Mouse (Mus musculus) liver, adult 2 months (tissue): ENCODE measurements around the gene Ldhal6b. TPM values are rescaled to one million over a fixed set of nuclear protein-coding genes. Genes with fewer than 3 reads are reported as not detected.

Experiments
- DNase-seq: peaks from one replicate; pipeline ENCODE4 v3.0.0-alpha.2; 2011; ENCODE audit warnings: low read depth, low spot score; ENCODE audit errors: extremely low read depth
- H3K27ac ChIP-seq: fragments of 200-500 bp; replicated peaks from 2 replicates; pipeline ENCODE4 v1.5.1; 2012; ENCODE audit warnings: low read depth, mild to moderate bottlenecking, control low read depth, inconsistent platforms, low read length; ENCODE audit not compliant: insufficient read depth
- H3K27me3 ChIP-seq: fragments of 200-500 bp; 2 replicates; pipeline ENCODE4 v1.6.1; 2012; ENCODE audit warnings: mild to moderate bottlenecking, moderate library complexity, low read length, inconsistent platforms; ENCODE audit not compliant: control insufficient read depth, insufficient read depth
- H3K36me3 ChIP-seq: fragments of 200-500 bp; 2 replicates; pipeline ENCODE4 v1.6.1; 2012; ENCODE audit warnings: low read length, inconsistent platforms; ENCODE audit not compliant: control insufficient read depth, insufficient read depth
- H3K4me1 ChIP-seq: fragments of 200-500 bp; 2 replicates; pipeline ENCODE4 v1.6.1; 2011; ENCODE audit warnings: low read length; ENCODE audit not compliant: control insufficient read depth, insufficient read depth
- H3K4me3 ChIP-seq: fragments of 200-500 bp; 2 replicates; pipeline ENCODE4 v1.5.1; 2011; ENCODE audit warnings: low read depth, mild to moderate bottlenecking, control low read depth, low read length, moderate library complexity; ENCODE audit not compliant: insufficient read depth
- H3K79me2 ChIP-seq: fragments of 200-500 bp; 2 replicates; pipeline ENCODE4 v1.6.1; 2012; ENCODE audit warnings: inconsistent platforms, mild to moderate bottlenecking, low read length, moderate library complexity; ENCODE audit not compliant: control insufficient read depth, insufficient read depth
- H3K9ac ChIP-seq: fragments of 200-500 bp; 2 replicates; pipeline ENCODE4 v1.6.1; 2012; ENCODE audit warnings: low read depth, mild to moderate bottlenecking, control low read depth, inconsistent platforms, low read length
- CTCF ChIP-seq: fragments of 200-500 bp; IDR thresholded peaks from 2 replicates; pipeline ENCODE4 v1.5.1; 2011; ENCODE audit warnings: low read depth, low read length, control low read depth
- POLR2A ChIP-seq: fragments of 200-500 bp; IDR thresholded peaks from 2 replicates; pipeline ENCODE4 v1.6.1; 2011; ENCODE audit warnings: low read length, control low read depth; ENCODE audit not compliant: insufficient read depth; ENCODE audit errors: extremely low read depth
- WGBS: fragments of 180-500 bp; shearing (Covaris S2); methylation state at CpG from one replicate; pipeline ENCODE4 v1.1.7; 2018; 5-methylcytosine and 5-hydroxymethylcytosine counted together
- polyA plus RNA-seq: library from polyadenylated mRNA; depleted of rRNA; stranded (reverse); fragments of >200 nt; gene quantifications from 2 replicates; pipeline ENCODE4 v1.2.3, GENCODE M21; 2012
- total RNA-seq: library from RNA; depleted of rRNA; stranded (reverse); fragments of >200 nt; gene quantifications from 2 replicates; pipeline ENCODE4 v1.2.3, GENCODE M21; 2014

Ldhal6b gene
- total and polyA plus RNA-seq, 2 experiments: 0.32 to 0.46 TPM

- Histone ChIP-seq H3K4me3 (no peak overlapping the region), H3K9ac (no peak overlapping the region), H3K36me3 (peaks cover 5% of the 10 kb centered on the region; the same call in 1 of the 2 replicates), H3K27me3 (no peaks in the 10 kb centered on the region), H3K27ac (no peak overlapping the region), H3K4me1 (peaks cover 2% of the 10 kb centered on the region; the same call in 1 of the 2 replicates), H3K79me2 (peaks cover 3% of the 10 kb centered on the region; the same call in 1 of the 2 replicates)
- peak; percentile 87 for DNase-seq
- WGBS: 45% methylated on average over 10 of the region's 10 CpGs
- TF ChIP-seq POLR2A: no peak
- TF ChIP-seq CTCF: peak; percentile 88
These were observed 10.7 kb upstream of the Ldhal6b start for GRCm38 (mm10) chr17:5429090-5429771.

DNA sequence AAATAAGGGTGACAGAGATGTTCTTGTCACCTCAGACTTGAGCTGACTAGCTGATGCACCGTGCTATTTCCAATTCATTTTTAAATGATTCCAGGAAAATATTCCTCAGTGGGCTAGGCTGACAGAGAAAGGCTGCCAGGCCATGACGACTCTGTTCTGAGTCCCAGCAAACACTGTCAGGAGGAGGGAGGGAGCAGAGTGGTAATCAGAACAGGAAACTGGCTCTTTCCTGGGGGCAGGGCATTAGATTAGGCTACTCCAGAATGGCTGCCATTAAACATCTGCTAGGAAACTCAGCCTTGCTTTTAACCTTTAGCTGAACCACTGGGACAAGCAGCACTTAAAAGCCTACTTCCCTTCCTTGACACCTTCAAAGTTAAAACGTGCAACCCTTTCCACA, 6.6 kb upstream of the Ldhal6b start:
- Histone ChIP-seq H3K9ac (no peak overlapping the region), H3K4me1 (peaks cover 2% of the 10 kb centered on the region; the same call in 1 of the 2 replicates), H3K79me2 (peaks cover 6% of the 10 kb centered on the region; the same call in 1 of the 2 replicates), H3K36me3 (peaks cover 3% of the 10 kb centered on the region; the same call in 1 of the 2 replicates), H3K27ac (no peak overlapping the region), H3K4me3 (no peak overlapping the region), H3K27me3 (no peaks in the 10 kb centered on the region)
- 72% methylated on average over 3 of the region's 3 CpGs for WGBS
- DNase-seq: no peak
- no peak for TF ChIP-seq CTCF
- no peak for TF ChIP-seq POLR2A

- Histone ChIP-seq H3K9ac (no peak overlapping the region), H3K27me3 (no peaks in the 10 kb centered on the region), H3K4me3 (no peak overlapping the region), H3K79me2 (peaks cover 6% of the 10 kb centered on the region; the same call in 1 of the 2 replicates), H3K4me1 (peaks cover 2% of the 10 kb centered on the region; the same call in 1 of the 2 replicates), H3K27ac (no peak overlapping the region), H3K36me3 (peaks cover 7% of the 10 kb centered on the region; the same call in 1 of the 2 replicates)
- TF ChIP-seq POLR2A (no peak), CTCF (no peak)
- no peak for DNase-seq
- WGBS: 62% methylated on average over 8 of the region's 8 CpGs
These were observed 5.6 kb upstream of the Ldhal6b start for GRCm38 (mm10) chr17:5424156-5424555.

DNA sequence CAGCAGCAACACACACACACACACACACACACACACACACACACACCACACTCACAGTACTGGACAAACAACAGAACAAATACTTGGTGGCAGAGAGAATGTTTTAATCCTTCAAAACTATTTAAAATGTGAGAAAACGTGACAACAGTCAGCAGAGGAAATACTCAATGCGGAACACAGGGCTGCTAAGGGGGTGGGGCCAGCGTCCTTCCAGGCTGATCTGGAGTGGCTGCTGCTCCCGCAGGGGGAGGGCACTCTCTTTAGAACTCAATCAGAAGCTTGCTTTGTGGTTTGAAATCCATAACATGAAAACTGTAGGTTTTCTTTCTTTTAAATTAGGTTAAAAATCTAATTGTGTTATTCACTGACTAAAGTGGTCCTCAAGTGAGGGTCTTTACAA, 3.3 kb upstream of the Ldhal6b start:
- Histone ChIP-seq H3K4me1 (no peaks in the 10 kb centered on the region), H3K27ac (no peak overlapping the region), H3K9ac (no peak overlapping the region), H3K79me2 (peaks cover 4% of the 10 kb centered on the region; the same call in 1 of the 2 replicates), H3K36me3 (peaks cover 7% of the 10 kb centered on the region; the same call in 1 of the 2 replicates), H3K4me3 (no peak overlapping the region), H3K27me3 (no peaks in the 10 kb centered on the region)
- no peak for DNase-seq
- 73% methylated on average over 4 of the region's 4 CpGs for WGBS
- TF ChIP-seq CTCF: no peak
- TF ChIP-seq POLR2A: no peak

DNA sequence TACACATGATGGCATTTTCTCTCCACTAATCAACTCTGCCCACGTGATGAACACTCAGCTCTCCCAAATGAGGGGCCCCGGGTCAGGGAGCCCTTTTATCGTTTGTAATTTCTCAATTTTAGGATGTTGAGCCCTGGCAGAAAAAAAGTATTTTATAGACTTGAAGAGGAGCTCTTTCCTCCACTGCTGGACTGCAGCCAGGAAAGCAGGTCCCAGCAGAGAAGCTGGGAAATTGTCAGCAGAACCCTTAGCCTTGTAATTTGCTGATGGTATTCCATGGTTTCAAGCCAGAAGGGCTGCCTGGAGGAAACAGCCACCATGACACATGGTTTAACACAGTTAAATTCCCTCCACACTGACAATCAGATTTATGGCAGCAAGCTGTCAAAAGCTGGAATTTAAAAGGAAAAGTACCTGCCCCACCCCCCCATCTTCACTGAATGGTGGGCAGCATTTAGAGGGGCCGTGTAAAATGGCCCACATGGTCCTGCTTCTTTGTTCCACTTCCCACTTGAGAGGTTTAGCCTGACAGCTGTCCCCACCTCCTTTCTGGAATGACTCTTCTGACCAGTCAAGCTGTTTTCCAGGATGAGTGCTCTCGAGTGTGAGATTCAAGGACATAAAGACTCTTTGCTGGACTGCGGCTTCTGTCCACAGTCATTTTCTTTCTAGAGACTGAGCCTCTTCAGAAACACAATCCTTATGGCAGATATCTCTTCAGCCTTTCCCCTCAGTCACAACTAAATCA, 1.4 kb upstream of the Ldhal6b start:
- Histone ChIP-seq H3K4me1 (no peaks in the 10 kb centered on the region), H3K36me3 (peaks cover 7% of the 10 kb centered on the region; the same call in 1 of the 2 replicates), H3K4me3 (no peak overlapping the region), H3K27ac (no peak overlapping the region), H3K27me3 (no peaks in the 10 kb centered on the region), H3K9ac (no peak overlapping the region), H3K79me2 (0 out of 2 replicates have a peak, but pooled peaks cover 4% of the 10 kb centered on the region)
- TF ChIP-seq POLR2A (no peak), CTCF (no peak)
- WGBS: 94% methylated on average over 6 of the region's 6 CpGs
- DNase-seq: no peak
